Mouse (Mus musculus): ENCODE measurements around the gene Rrp1b. TPM values are rescaled to one million over a fixed set of nuclear protein-coding genes. Genes with fewer than 3 reads are reported as not detected.

Rrp1b gene
- total RNA-seq, 1 experiment, result 155 TPM

GRCm38 (mm10) chr17:32027666-32028065 lies 8.2 kb upstream of the Rrp1b start:
- H3K27ac ChIP-seq (ENCODE audit: insufficient read depth, low read depth, low read length, poor library complexity, severe bottlenecking), result no peak overlapping the region
- in situ Hi-C loops (cut with MboI; ENCODE audit: low sequenced_read_pairs in 2 of 2, unreplicated experiment in 2 of 2), result loop anchor here (5.0 to 10.0 kb wide), 2 partner anchors 335 to 343 kb away; no protein-coding TSS in a partner anchor

GRCm38 (mm10) chr17:32028301-32028700 lies 7.6 kb upstream of the Rrp1b start:
- TF ChIP-seq ZC3H11A (IDR thresholded peaks at IDR 0.05; ENCODE audit: borderline replicate concordance, low read depth, low read length) (no peak), HCFC1 (IDR thresholded peaks at IDR 0.05; ENCODE audit: borderline replicate concordance, insufficient read depth, low read length) (no peak), CHD2 (IDR thresholded peaks at IDR 0.05; ENCODE audit: low read depth, low read length) (no peak), ZNF384 (IDR thresholded peaks at IDR 0.05; ENCODE audit: low read depth, low read length) (no peak), MAFK (IDR thresholded peaks at IDR 0.05; ENCODE audit: insufficient read depth, low read depth, low read length) (no peak)
- in situ Hi-C loops (cut with MboI; ENCODE audit: low sequenced_read_pairs in 2 of 2, unreplicated experiment in 2 of 2), result loop anchor here (5.0 to 10.0 kb wide), 2 partner anchors 336 to 344 kb away; no protein-coding TSS in a partner anchor
- no peak for DNase-seq (ENCODE audit: low read depth, low spot score)
- peaks cover 18% of the 10 kb centered on the region; the same call in 1 of the 2 replicates for H3K36me3 ChIP-seq (ENCODE audit: control insufficient read depth, insufficient read depth, low read length, poor library complexity, severe bottlenecking)
- H3K9me3 ChIP-seq (ENCODE audit: control insufficient read depth, insufficient read depth, low read depth, low read length), result no peaks in the 10 kb centered on the region
- no peak overlapping the region for H3K27ac ChIP-seq (ENCODE audit: insufficient read depth, low read depth, low read length, poor library complexity, severe bottlenecking)
- no peaks in the 10 kb centered on the region for H3K4me1 ChIP-seq (ENCODE audit: control insufficient read depth in 2 of 2, insufficient read depth in 2 of 2, low read length in 2 of 2, poor library complexity in 1 of 2)
- no peak overlapping the region for H3K4me3 ChIP-seq (ENCODE audit: insufficient read depth in 1 of 2, low read depth in 1 of 2, low read length in 2 of 2, poor library complexity in 1 of 2, severe bottlenecking in 1 of 2)
- H3K9ac ChIP-seq (ENCODE audit: insufficient read depth, low read depth, low read length, poor library complexity, severe bottlenecking), result no peak overlapping the region

More at GRCm38 (mm10) chr17:32027666-32028065, 8.2 kb upstream of the Rrp1b start:
- Histone ChIP-seq H3K9ac (ENCODE audit: insufficient read depth, low read depth, low read length, poor library complexity, severe bottlenecking) (no peak overlapping the region), H3K4me3 (ENCODE audit: insufficient read depth in 1 of 2, low read depth in 1 of 2, low read length in 2 of 2, poor library complexity in 1 of 2, severe bottlenecking in 1 of 2) (no peak overlapping the region), H3K9me3 (ENCODE audit: control insufficient read depth, insufficient read depth, low read depth, low read length) (no peaks in the 10 kb centered on the region), H3K36me3 (ENCODE audit: control insufficient read depth, insufficient read depth, low read length, poor library complexity, severe bottlenecking) (peaks cover 20% of the 10 kb centered on the region; the same call in 1 of the 2 replicates), H3K4me1 (ENCODE audit: control insufficient read depth in 2 of 2, insufficient read depth in 2 of 2, low read length in 2 of 2, poor library complexity in 1 of 2) (no peaks in the 10 kb centered on the region)
- TF ChIP-seq MAFK (IDR thresholded peaks at IDR 0.05; ENCODE audit: insufficient read depth, low read depth, low read length) (no peak), HCFC1 (IDR thresholded peaks at IDR 0.05; ENCODE audit: borderline replicate concordance, insufficient read depth, low read length) (no peak), ZC3H11A (IDR thresholded peaks at IDR 0.05; ENCODE audit: borderline replicate concordance, low read depth, low read length) (no peak), ZNF384 (IDR thresholded peaks at IDR 0.05; ENCODE audit: low read depth, low read length) (no peak), CHD2 (IDR thresholded peaks at IDR 0.05; ENCODE audit: low read depth, low read length) (no peak)
- no peak for DNase-seq (ENCODE audit: low read depth, low spot score)

GRCm38 (mm10) chr17:32031684-32032083 lies 4.2 kb upstream of the Rrp1b start:
- Histone ChIP-seq H3K9ac (ENCODE audit: insufficient read depth, low read depth, low read length, poor library complexity, severe bottlenecking) (no peak overlapping the region), H3K4me1 (ENCODE audit: control insufficient read depth in 2 of 2, insufficient read depth in 2 of 2, low read length in 2 of 2, poor library complexity in 1 of 2) (peaks cover 0 to 4% of the 10 kb centered on the region in 2 experiments; a peak in 1 of 4 replicates), H3K36me3 (ENCODE audit: control insufficient read depth, insufficient read depth, low read length, poor library complexity, severe bottlenecking) (peaks cover 15% of the 10 kb centered on the region; the same call in 1 of the 2 replicates), H3K9me3 (ENCODE audit: control insufficient read depth, insufficient read depth, low read depth, low read length) (no peaks in the 10 kb centered on the region), H3K27ac (ENCODE audit: insufficient read depth, low read depth, low read length, poor library complexity, severe bottlenecking) (no peak overlapping the region), H3K4me3 (ENCODE audit: insufficient read depth in 1 of 2, low read depth in 1 of 2, low read length in 2 of 2, poor library complexity in 1 of 2, severe bottlenecking in 1 of 2) (no peak overlapping the region)
- no peak for DNase-seq (ENCODE audit: low read depth, low spot score)
- in situ Hi-C loops (cut with MboI; ENCODE audit: low sequenced_read_pairs in 2 of 2, unreplicated experiment in 2 of 2), result no loop called here
- TF ChIP-seq CHD2 (IDR thresholded peaks at IDR 0.05; ENCODE audit: low read depth, low read length) (no peak), ZNF384 (IDR thresholded peaks at IDR 0.05; ENCODE audit: low read depth, low read length) (no peak), HCFC1 (IDR thresholded peaks at IDR 0.05; ENCODE audit: borderline replicate concordance, insufficient read depth, low read length) (no peak), ZC3H11A (IDR thresholded peaks at IDR 0.05; ENCODE audit: borderline replicate concordance, low read depth, low read length) (no peak), MAFK (IDR thresholded peaks at IDR 0.05; ENCODE audit: insufficient read depth, low read depth, low read length) (no peak)

GRCm38 (mm10) chr17:32034322-32034721 lies 1.6 kb upstream of the Rrp1b start:
- in situ Hi-C loops (cut with MboI; ENCODE audit: low sequenced_read_pairs in 2 of 2, unreplicated experiment in 2 of 2), result no loop called here
- peak overlapping the region; percentile 65 to 95 for H3K4me3 ChIP-seq (ENCODE audit: insufficient read depth in 1 of 2, low read depth in 1 of 2, low read length in 2 of 2, poor library complexity in 1 of 2, severe bottlenecking in 1 of 2)

More at GRCm38 (mm10) chr17:32034322-32034721, 1.6 kb upstream of the Rrp1b start:
- Histone ChIP-seq H3K27ac (ENCODE audit: insufficient read depth, low read depth, low read length, poor library complexity, severe bottlenecking) (peak overlapping the region; percentile 61; the same call in 1 of the 2 replicates), H3K4me1 (ENCODE audit: control insufficient read depth in 2 of 2, insufficient read depth in 2 of 2, low read length in 2 of 2, poor library complexity in 1 of 2) (peaks cover 0 to 13% of the 10 kb centered on the region in 2 experiments; a peak in 1 of 4 replicates), H3K36me3 (ENCODE audit: control insufficient read depth, insufficient read depth, low read length, poor library complexity, severe bottlenecking) (peaks cover 16% of the 10 kb centered on the region), H3K9me3 (ENCODE audit: control insufficient read depth, insufficient read depth, low read depth, low read length) (no peaks in the 10 kb centered on the region), H3K9ac (ENCODE audit: insufficient read depth, low read depth, low read length, poor library complexity, severe bottlenecking) (peak overlapping the region; percentile 98)
- peak; percentile 75 for DNase-seq (ENCODE audit: low read depth, low spot score)
- TF ChIP-seq CHD2 (IDR thresholded peaks at IDR 0.05; ENCODE audit: low read depth, low read length) (no peak), HCFC1 (IDR thresholded peaks at IDR 0.05; ENCODE audit: borderline replicate concordance, insufficient read depth, low read length) (0 out of 2 replicates have a peak, but pooled peaks have one; percentile 41)

Measured in ES-E14 (cell line).